Mouse (Mus musculus) ES-Bruce4 (cell line): ENCODE measurements around the gene Atxn7l1. TPM values are rescaled to one million over a fixed set of nuclear protein-coding genes. Genes with fewer than 3 reads are reported as not detected.

Experiments used
- H3K27ac ChIP-seq: 2 replicates; pipeline ENCODE4 v1.5.1; 2012; ENCODE audit warnings: low read length, inconsistent platforms; ENCODE audit not compliant: insufficient read depth
- H3K27me3 ChIP-seq: 2 replicates; pipeline ENCODE4 v1.6.1; 2012; ENCODE audit warnings: mild to moderate bottlenecking, low read length, inconsistent platforms; ENCODE audit not compliant: control insufficient read depth, poor library complexity, insufficient read depth, severe bottlenecking
- H3K36me3 ChIP-seq: 2 replicates; pipeline ENCODE4 v1.6.1; 2012; ENCODE audit warnings: inconsistent platforms, mild to moderate bottlenecking, low read length, moderate library complexity; ENCODE audit not compliant: control insufficient read depth, poor library complexity, insufficient read depth, severe bottlenecking
- H3K4me1 ChIP-seq: one replicate; pipeline ENCODE4 v1.8.1; 2011; ENCODE audit warnings: low read length; ENCODE audit not compliant: control insufficient read depth, insufficient read depth
- H3K4me3 ChIP-seq: 2 replicates; pipeline ENCODE4 v1.5.1; 2011; ENCODE audit warnings: low read depth, mild to moderate bottlenecking, low read length
- H3K9ac ChIP-seq: 2 replicates; pipeline ENCODE4 v1.6.1; 2012; ENCODE audit warnings: low read depth, mild to moderate bottlenecking, inconsistent platforms; ENCODE audit not compliant: poor library complexity, severe bottlenecking
- H3K9me3 ChIP-seq: replicated peaks from 2 replicates; pipeline ENCODE4 v1.6.1; 2012; ENCODE audit warnings: mild to moderate bottlenecking, low read length, inconsistent platforms; ENCODE audit not compliant: control insufficient read depth, poor library complexity, insufficient read depth, severe bottlenecking
- CTCF ChIP-seq: IDR thresholded peaks from one replicate; pipeline ENCODE4 v1.8.1; 2011; ENCODE audit warnings: low read depth, low read length
- EP300 ChIP-seq: IDR thresholded peaks from 2 replicates; pipeline ENCODE4 v1.6.1; 2011; ENCODE audit warnings: low read depth, low read length; ENCODE audit not compliant: insufficient read depth
- POLR2A ChIP-seq: IDR thresholded peaks from one replicate; pipeline ENCODE4 v1.8.1; 2011; ENCODE audit warnings: low read length; ENCODE audit not compliant: insufficient read depth
- polyA plus RNA-seq: library from polyadenylated mRNA; stranded (reverse); fragments of >200 nt; gene quantifications from 2 replicates; pipeline ENCODE4 v1.2.4, GENCODE M21; 2011; ENCODE audit warnings: low read depth; ENCODE audit not compliant: missing spikeins, insufficient read depth, insufficient read length

Atxn7l1 gene
- polyA plus RNA-seq, 1 experiment, result 16.1 TPM

GRCm38 (mm10) chr12:33273147-33273546 lies 125.7 kb downstream of the Atxn7l1 start:
- Histone ChIP-seq H3K4me1 (no peaks in the 10 kb centered on the region), H3K9ac (no peak overlapping the region), H3K4me3 (no peak overlapping the region), H3K9me3 (no peaks in the 10 kb centered on the region), H3K27me3 (no peaks in the 10 kb centered on the region), H3K36me3 (no peaks in the 10 kb centered on the region), H3K27ac (no peak overlapping the region)
- no peak for TF ChIP-seq EP300
- no peak for TF ChIP-seq CTCF
- no peak for TF ChIP-seq POLR2A

GRCm38 (mm10) chr12:33273668-33274067 lies 126.2 kb downstream of the Atxn7l1 start:
- no peaks in the 10 kb centered on the region for H3K4me1 ChIP-seq
- no peaks in the 10 kb centered on the region for H3K27me3 ChIP-seq
- H3K9ac ChIP-seq, result no peak overlapping the region
- TF ChIP-seq POLR2A (no peak), EP300 (no peak), CTCF (no peak)
- H3K9me3 ChIP-seq, result no peaks in the 10 kb centered on the region
- no peaks in the 10 kb centered on the region for H3K36me3 ChIP-seq
- no peak overlapping the region for H3K27ac ChIP-seq
- no peak overlapping the region for H3K4me3 ChIP-seq

- Histone ChIP-seq H3K9me3 (no peaks in the 10 kb centered on the region), H3K4me1 (no peaks in the 10 kb centered on the region), H3K27me3 (no peaks in the 10 kb centered on the region), H3K4me3 (no peak overlapping the region), H3K27ac (no peak overlapping the region), H3K9ac (no peak overlapping the region), H3K36me3 (no peaks in the 10 kb centered on the region)
- TF ChIP-seq CTCF (no peak), POLR2A (no peak), EP300 (no peak)
These were observed 128.5 kb downstream of the Atxn7l1 start for GRCm38 (mm10) chr12:33276028-33276427.

GRCm38 (mm10) chr12:33277427-33277826 lies 129.9 kb downstream of the Atxn7l1 start:
- H3K9me3 ChIP-seq, result no peaks in the 10 kb centered on the region
- H3K4me3 ChIP-seq, result no peak overlapping the region
- TF ChIP-seq POLR2A (no peak), CTCF (no peak), EP300 (no peak)
- H3K9ac ChIP-seq, result no peak overlapping the region
- no peak overlapping the region for H3K27ac ChIP-seq
- no peaks in the 10 kb centered on the region for H3K4me1 ChIP-seq
- H3K36me3 ChIP-seq, result no peaks in the 10 kb centered on the region
- no peaks in the 10 kb centered on the region for H3K27me3 ChIP-seq

- no peaks in the 10 kb centered on the region for H3K4me1 ChIP-seq
- H3K9me3 ChIP-seq, result no peaks in the 10 kb centered on the region
- H3K9ac ChIP-seq, result no peak overlapping the region
- H3K27me3 ChIP-seq, result no peaks in the 10 kb centered on the region
- H3K36me3 ChIP-seq, result no peaks in the 10 kb centered on the region
- H3K27ac ChIP-seq, result no peak overlapping the region
- TF ChIP-seq CTCF, result no peak
- TF ChIP-seq EP300, result no peak
- no peak for TF ChIP-seq POLR2A
- no peak overlapping the region for H3K4me3 ChIP-seq
These were observed 131.7 kb downstream of the Atxn7l1 start for GRCm38 (mm10) chr12:33279159-33279558.

GRCm38 (mm10) chr12:33280805-33281204 lies 133.3 kb downstream of the Atxn7l1 start:
- Histone ChIP-seq H3K4me3 (no peak overlapping the region), H3K27me3 (no peaks in the 10 kb centered on the region), H3K9me3 (no peaks in the 10 kb centered on the region), H3K36me3 (no peaks in the 10 kb centered on the region), H3K9ac (no peak overlapping the region), H3K27ac (no peak overlapping the region), H3K4me1 (no peaks in the 10 kb centered on the region)
- TF ChIP-seq CTCF (peak; percentile 88), EP300 (no peak), POLR2A (no peak)
